Mouse (Mus musculus): Measurements from ENCODE around the gene Chpt1.

DNA sequence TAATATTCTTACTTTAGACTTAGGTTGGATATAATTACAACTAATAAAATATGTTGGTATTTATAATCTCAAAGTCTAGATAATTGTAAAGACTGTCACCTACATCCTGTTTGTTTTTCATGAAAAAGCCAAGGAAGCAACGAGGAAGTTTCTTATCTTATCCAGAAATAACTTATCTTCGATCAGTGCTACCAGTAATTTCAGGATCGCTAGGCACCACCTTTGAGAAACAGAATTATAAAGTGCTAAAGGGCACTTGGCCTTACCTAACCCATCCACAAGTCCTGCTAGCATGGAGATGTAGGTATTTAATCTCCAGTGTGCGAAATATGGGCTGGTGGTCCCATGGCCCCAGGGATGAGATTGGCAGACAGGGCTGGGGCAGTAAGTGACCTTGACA, 954 bp downstream of the Chpt1 start:
- TF ChIP-seq POLR2A (IDR thresholded peaks at IDR 0.05; ENCODE audit: insufficient read depth, low read depth, low read length) (no peak), CTCF (IDR thresholded peaks at IDR 0.05; ENCODE audit: insufficient read depth, low read depth, low read length) (no peak)

Data from olfactory bulb, adult 2 months (tissue).